Mouse (Mus musculus) hindbrain, embryonic 11.5 days (tissue): ENCODE measurements at regions not wholly inside any gene's neighbourhood (a gene's known extent, or its start where the extent isn't known, plus 50 kb on each side); places are given as distances from the start of the nearest gene placed in this dataset.

ENCODE experiments used
- ATAC-seq: fragments of 200-750 bp; cut with Nextera tagmentation; 2 replicates; pipeline ENCODE4 v1.8.0; 2017; ENCODE audit warnings: mild to moderate bottlenecking, moderate TSS enrichment, moderate library complexity; ENCODE audit not compliant: low FRiP score
- DNase-seq: peaks from one replicate; pipeline ENCODE4 v3.0.0-alpha.2; 2015; ENCODE audit warnings: low spot score
- H3K27ac ChIP-seq: fragments of 300-500 bp; sonication (generic); 2 replicates; pipeline ENCODE4 v1.5.1; 2014; ENCODE audit warnings: mild to moderate bottlenecking, low read depth, low read length
- H3K27me3 ChIP-seq: fragments of 300-500 bp; sonication (generic); 2 replicates; pipeline ENCODE4 v1.6.1; 2014; ENCODE audit warnings: mild to moderate bottlenecking, low read length, moderate library complexity, mixed read lengths; ENCODE audit not compliant: control insufficient read depth, insufficient read depth
- H3K36me3 ChIP-seq: fragments of 300-500 bp; sonication (generic); 2 replicates; pipeline ENCODE4 v1.6.1; 2014; ENCODE audit warnings: mild to moderate bottlenecking, low read length, moderate library complexity, mixed read lengths; ENCODE audit not compliant: control insufficient read depth, insufficient read depth
- H3K4me1 ChIP-seq: fragments of 300-500 bp; sonication (generic); replicated peaks from 2 replicates; pipeline ENCODE4 v1.6.1; 2014; ENCODE audit warnings: low read length, mixed read lengths; ENCODE audit not compliant: control insufficient read depth, insufficient read depth
- H3K4me2 ChIP-seq: fragments of 300-500 bp; sonication (generic); replicated peaks from 2 replicates; pipeline ENCODE4 v1.6.1; 2014; ENCODE audit warnings: mild to moderate bottlenecking, low read depth, low read length
- H3K4me3 ChIP-seq: fragments of 300-500 bp; sonication (generic); 2 replicates; pipeline ENCODE4 v1.5.1; 2014; ENCODE audit warnings: low read depth, low read length
- H3K9ac ChIP-seq: fragments of 300-500 bp; sonication (generic); 2 replicates; pipeline ENCODE4 v1.6.1; 2014; ENCODE audit warnings: low read depth, low read length
- H3K9me3 ChIP-seq: fragments of 300-500 bp; sonication (generic); 2 replicates; pipeline ENCODE4 v1.6.1; 2016; ENCODE audit warnings: low read length; ENCODE audit not compliant: control insufficient read depth
- WGBS: fragments of 180-500 bp; shearing (Covaris S2); extraction: QIAGEN DNeasy Blood & Tissue Kit; methylation state at CpG from one replicate; pipeline ENCODE4 v1.1.7; 2014; 5-methylcytosine and 5-hydroxymethylcytosine counted together

GRCm38 (mm10) chrX:13224902-13225301, 55.9 kb upstream of the Ddx3x start:
- ATAC-seq, result peak; percentile 63
- Histone ChIP-seq H3K4me1 (no peaks in the 10 kb centered on the region), H3K27me3 (0 out of 2 replicates have a peak, but pooled peaks cover 2% of the 10 kb centered on the region), H3K9ac (no peak overlapping the region), H3K4me2 (no peak overlapping the region), H3K9me3 (no peaks in the 10 kb centered on the region), H3K27ac (no peak overlapping the region), H3K4me3 (no peak overlapping the region), H3K36me3 (no peaks in the 10 kb centered on the region)
- DNase-seq, result no peak
- 9% methylated on average over 3 of the region's 3 CpGs for WGBS

DNA sequence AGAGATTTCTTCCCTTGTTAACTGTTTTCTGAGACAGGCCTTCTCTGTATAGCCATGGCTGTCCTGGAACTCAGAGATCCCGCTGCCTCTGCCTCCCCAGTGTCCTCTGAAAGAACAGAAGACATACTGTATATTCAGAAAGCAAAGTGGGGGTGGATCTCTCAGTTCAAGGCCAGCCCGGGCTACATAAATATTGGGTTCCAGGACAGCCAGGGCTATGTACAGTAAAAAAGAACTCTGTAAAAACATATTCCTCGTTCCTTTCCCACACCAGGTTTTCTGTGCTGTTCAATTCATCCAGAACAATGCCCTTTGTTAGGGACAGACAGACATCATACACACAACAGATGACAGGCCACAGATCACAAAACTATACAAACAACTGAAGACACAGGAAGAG, 54.3 kb upstream of the Ddx3x start:
- Histone ChIP-seq H3K4me2 (no peak overlapping the region), H3K27me3 (no peaks in the 10 kb centered on the region), H3K4me1 (no peaks in the 10 kb centered on the region), H3K9me3 (no peaks in the 10 kb centered on the region), H3K9ac (no peak overlapping the region), H3K4me3 (no peak overlapping the region), H3K27ac (no peak overlapping the region), H3K36me3 (no peaks in the 10 kb centered on the region)
- ATAC-seq, result no peak
- WGBS, result 83% methylated on average over 3 of the region's 3 CpGs
- DNase-seq, result no peak

GRCm38 (mm10) chrX:13229891-13230614, 50.7 kb upstream of the Ddx3x start:
- Histone ChIP-seq H3K9me3 (no peaks in the 10 kb centered on the region), H3K27ac (peak overlapping the region; percentile 51), H3K36me3 (no peaks in the 10 kb centered on the region), H3K9ac (peak overlapping the region; percentile 37; the same call in 1 of the 2 replicates), H3K4me3 (peak overlapping the region; percentile 26), H3K27me3 (no peaks in the 10 kb centered on the region), H3K4me1 (no peaks in the 10 kb centered on the region), H3K4me2 (peak overlapping the region; percentile 40)
- peak; percentile 65 for DNase-seq
- WGBS, result 24% methylated on average over 8 of the region's 8 CpGs
- peak; percentile 44 for ATAC-seq

- DNase-seq (peak; percentile 85), ATAC-seq (peak; percentile 98)
- no peaks in the 10 kb centered on the region for H3K36me3 ChIP-seq
- peak overlapping the region; percentile 26 for H3K4me3 ChIP-seq
- WGBS, result 11% methylated on average over 17 of the region's 17 CpGs
- H3K9ac ChIP-seq, result peak overlapping the region; percentile 37; the same call in 1 of the 2 replicates
- H3K4me1 ChIP-seq, result no peaks in the 10 kb centered on the region
- H3K4me2 ChIP-seq, result peak overlapping the region; percentile 40
- H3K9me3 ChIP-seq, result no peaks in the 10 kb centered on the region
- H3K27ac ChIP-seq, result peak overlapping the region; percentile 51
- H3K27me3 ChIP-seq, result no peaks in the 10 kb centered on the region
These were observed 50.1 kb upstream of the Ddx3x start for GRCm38 (mm10) chrX:13230615-13231179.
